ENCODE assay signal across 7 mouse cellular contexts in the genomic region with DNA sequence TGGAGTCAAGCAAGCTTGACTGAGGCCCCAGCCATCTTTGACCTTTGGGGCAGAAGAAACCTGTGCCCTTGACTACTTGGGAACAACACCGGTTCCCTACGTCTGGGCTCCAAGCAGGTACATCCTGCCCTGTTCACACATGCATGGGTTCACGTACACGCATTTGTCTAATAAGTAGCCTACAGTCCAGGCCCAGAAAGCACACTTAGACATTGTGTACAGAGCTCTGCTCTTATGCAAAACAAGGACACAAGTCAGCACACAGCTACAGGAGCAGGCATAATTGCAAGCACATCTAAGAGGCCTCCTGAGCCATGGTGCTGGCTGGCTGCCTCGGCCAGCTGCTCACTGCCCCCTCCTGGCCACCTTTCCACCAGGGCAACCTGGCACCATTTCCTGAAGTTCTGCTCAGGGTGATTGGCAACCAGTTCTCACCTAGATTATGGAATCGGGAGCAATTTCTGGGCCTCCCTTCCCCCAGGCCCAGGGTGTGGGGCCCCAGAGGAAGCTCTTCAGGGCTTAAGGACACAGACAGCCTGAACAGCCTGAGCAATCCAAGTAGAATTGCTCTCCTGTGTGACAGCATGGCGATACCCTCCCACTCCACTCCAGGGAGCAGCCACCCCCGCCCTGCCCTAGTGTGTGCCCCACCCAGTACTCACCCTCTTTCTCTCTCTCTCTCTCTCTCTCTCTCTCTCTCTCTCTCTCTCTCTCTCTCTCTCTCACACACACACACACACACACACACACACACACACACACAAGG. TPM values are rescaled to one million over a fixed set of nuclear protein-coding genes. Genes with fewer than 3 reads are reported as not detected.
DNase-seq lines count a peak whose midpoint lies in the region; ATAC-seq and TF ChIP-seq lines count a peak whose summit lies in the region.

No protein-coding gene starts in this region.

- H3K4me2 ChIP-seq in heart, embryonic 16.5 days (ENCODE audit: low read depth, low read length) = no peak overlapping the region
- H3K4me2 ChIP-seq in kidney, postnatal 0 days (ENCODE audit: low read length) = no peak overlapping the region

- 54% methylated on average over 8 of the region's 8 CpGs for WGBS in heart, embryonic 16.5 days
- 47% methylated on average over 8 of the region's 8 CpGs for WGBS in kidney, postnatal 0 days

- no peak overlapping the region for H3K4me3 ChIP-seq in heart, embryonic 16.5 days (ENCODE audit: low read length)
- no peak overlapping the region for H3K4me3 ChIP-seq in kidney, postnatal 0 days (replicated peaks; ENCODE audit: low read depth, low read length)

- peaks cover 56% of the 10 kb centered on the region for H3K4me1 ChIP-seq in heart, embryonic 16.5 days (ENCODE audit: control insufficient read depth, insufficient read depth, low read length)
- peaks cover 36% of the 10 kb centered on the region for H3K4me1 ChIP-seq in kidney, postnatal 0 days (replicated peaks; ENCODE audit: insufficient read depth, low read length)

- H3K9me3 ChIP-seq in heart, embryonic 16.5 days (replicated peaks; ENCODE audit: control insufficient read depth, low read length) = no peaks in the 10 kb centered on the region
- no peaks in the 10 kb centered on the region for H3K9me3 ChIP-seq in kidney, postnatal 0 days (replicated peaks; ENCODE audit: low read length)

- 0 out of 2 replicates have a peak overlapping the region, but pooled peaks have one; percentile 7 for H3K9ac ChIP-seq in heart, embryonic 16.5 days (ENCODE audit: low read length)
- 0 out of 2 replicates have a peak overlapping the region, but pooled peaks have one; percentile 35 for H3K9ac ChIP-seq in kidney, postnatal 0 days (ENCODE audit: low read depth, low read length)

- DNase-seq in ES-CJ7 (ENCODE audit: low read depth, low spot score) = peak; percentile 48
- peak; percentile 84 for DNase-seq in adrenal gland, adult 2 months
- peak; percentile 78 for DNase-seq in kidney, postnatal 0 days (ENCODE audit: low spot score)
- DNase-seq in lung, postnatal 25 days (ENCODE audit: low spot score) = peak; percentile 81
- DNase-seq in spleen, postnatal 10 days (ENCODE audit: low spot score in 2 of 2) = peak; percentile 50 to 79

- H3K27ac ChIP-seq in heart, embryonic 16.5 days (ENCODE audit: low read length) = peak overlapping the region; percentile 70
- H3K27ac ChIP-seq in kidney, postnatal 0 days = peak overlapping the region; percentile 77

- TF ChIP-seq CTCF in kidney, postnatal 0 days (IDR thresholded peaks at IDR 0.05; ENCODE audit: low read depth) = peak; percentile 86

- peak; percentile 60; the same call in 1 of the 2 replicates for ATAC-seq in erythroblast, adult 5-6 weeks (replicated peaks; ENCODE audit: low FRiP score, poor library complexity, severe bottlenecking)
- ATAC-seq in heart, embryonic 16.5 days (replicated peaks; ENCODE audit: extremely low read depth, insufficient read depth, low FRiP score) = peak; percentile 53; the same call in 1 of the 2 replicates
- peak; percentile 46 for ATAC-seq in kidney, postnatal 0 days (replicated peaks; ENCODE audit: low FRiP score, low read depth)

- H3K36me3 ChIP-seq in heart, embryonic 16.5 days (ENCODE audit: control insufficient read depth, insufficient read depth) = no peaks in the 10 kb centered on the region; the same call in 1 of the 2 replicates
- peaks cover 2% of the 10 kb centered on the region for H3K36me3 ChIP-seq in kidney, postnatal 0 days (ENCODE audit: insufficient read depth, low read length)

- H3K27me3 ChIP-seq in heart, embryonic 16.5 days (ENCODE audit: control insufficient read depth, insufficient read depth, low read length) = no peaks in the 10 kb centered on the region
- H3K27me3 ChIP-seq in kidney, postnatal 0 days (ENCODE audit: insufficient read depth, low read length) = no peaks in the 10 kb centered on the region

RNA-seq across cellular contexts. Expression of a gene that starts 10.7 kb away (rescaled TPM):
- 1 to 10 TPM; 1.6 to 4.0 TPM for total RNA-seq in adrenal gland, adult 2 months (2021)
- 2.5 and 5.6 TPM in 2 replicates for polyA plus RNA-seq in adrenal gland, adult 2 months (2012; rRNA removed)
- not detected in 2 replicates for total RNA-seq in erythroblast, adult 5-6 weeks (2015; ENCODE audit: low replicate concordance)
- not detected in 2 replicates for total RNA-seq in erythroblast, adult 5-6 weeks (2017; ENCODE audit: low replicate concordance)
- 0.66 TPM in 1 of 2 replicates, not detected in the other for polyA plus RNA-seq in heart, embryonic 16.5 days (2015; fragmentation: Nextera tagmentation; extraction: Ambion mirVana)
- polyA plus RNA-seq in kidney, postnatal 0 days (2015; fragmentation: Nextera tagmentation; extraction: Ambion mirVana) = 19.1 and 19.6 TPM in 2 replicates

RNA-seq across cellular contexts. Expression of a gene that starts 11.1 kb away (rescaled TPM):
- under 1 TPM; 0.17 to 0.21 TPM for total RNA-seq in adrenal gland, adult 2 months (2021)
- polyA plus RNA-seq in adrenal gland, adult 2 months (2012; rRNA removed) = 0.49 and 1.1 TPM in 2 replicates
- not detected in 2 replicates for total RNA-seq in erythroblast, adult 5-6 weeks (2015; ENCODE audit: low replicate concordance)
- not detected in 2 replicates for total RNA-seq in erythroblast, adult 5-6 weeks (2017; ENCODE audit: low replicate concordance)
- polyA plus RNA-seq in heart, embryonic 16.5 days (2015; fragmentation: Nextera tagmentation; extraction: Ambion mirVana) = 0.14 and 0.29 TPM in 2 replicates
- polyA plus RNA-seq in kidney, postnatal 0 days (2015; fragmentation: Nextera tagmentation; extraction: Ambion mirVana) = 0.11 and 0.54 TPM in 2 replicates

RNA-seq across cellular contexts. Expression of a gene that starts 39.4 kb away (rescaled TPM):
- 10 to 100 TPM; 22.4 to 22.9 TPM for total RNA-seq in adrenal gland, adult 2 months (2021)
- 17.5 and 17.6 TPM in 2 replicates for polyA plus RNA-seq in adrenal gland, adult 2 months (2012; rRNA removed)
- total RNA-seq in erythroblast, adult 5-6 weeks (2015; ENCODE audit: low replicate concordance) = 0.96 and 4.6 TPM in 2 replicates
- 0.42 TPM in 1 of 2 replicates, not detected in the other for total RNA-seq in erythroblast, adult 5-6 weeks (2017; ENCODE audit: low replicate concordance)
- polyA plus RNA-seq in heart, embryonic 16.5 days (2015; fragmentation: Nextera tagmentation; extraction: Ambion mirVana) = 3.4 and 3.6 TPM in 2 replicates
- polyA plus RNA-seq in kidney, postnatal 0 days (2015; fragmentation: Nextera tagmentation; extraction: Ambion mirVana) = 3.4 and 4.2 TPM in 2 replicates
